In the genomic region with DNA sequence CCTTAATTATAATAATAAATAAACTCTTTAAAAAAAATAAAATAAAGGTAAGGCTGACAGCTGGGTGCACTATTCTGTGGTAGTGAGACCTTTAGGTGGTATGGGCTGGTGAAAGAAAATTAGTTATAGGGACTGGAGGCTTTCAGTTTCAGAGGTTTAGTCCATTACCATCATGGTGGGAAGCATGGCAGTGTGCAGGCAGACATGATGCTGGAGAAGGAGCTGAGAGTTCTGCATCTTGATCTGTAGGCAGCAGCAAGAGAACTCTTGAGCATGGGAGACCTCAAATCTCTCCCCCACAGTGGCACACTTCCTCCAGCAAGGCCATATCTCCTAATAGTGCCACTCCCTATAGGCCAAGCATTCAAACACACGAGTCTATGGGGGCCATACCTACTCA, we compare ENCODE assay signal across 23 mouse cellular contexts. TPM values are rescaled to one million over a fixed set of nuclear protein-coding genes. Genes with fewer than 3 reads are reported as not detected.
"Had no signal": no experiment of that assay in that cellular context is flagged by ENCODE, and none has a peak within 500 bp of the region (broad histone marks: within the 10 kb centered on the region; RNA-seq: fewer than 3 reads in every experiment).

No protein-coding gene starts in this region.

- H3K4me1 ChIP-seq: liver, embryonic 15.5 days; lung, embryonic 15.5 days; midbrain, embryonic 12.5 days; midbrain, embryonic 15.5 days; neural tube, embryonic 12.5 days; stomach, embryonic 15.5 days had no signal

- H3K4me3 ChIP-seq: liver, embryonic 15.5 days; lung, embryonic 15.5 days; megakaryocyte, embryonic 14.5 days; midbrain, embryonic 12.5 days; midbrain, embryonic 15.5 days; neural tube, embryonic 12.5 days; stomach, embryonic 15.5 days had no signal

- H3K27ac ChIP-seq: liver, embryonic 15.5 days; lung, embryonic 15.5 days; macrophage; midbrain, embryonic 12.5 days; midbrain, embryonic 15.5 days; neural tube, embryonic 12.5 days; stomach, embryonic 15.5 days; stomach, postnatal 0 days had no signal

- ATAC-seq: liver, postnatal 0 days; lung, postnatal 0 days; midbrain, embryonic 15.5 days had no signal

- DNase-seq: liver, postnatal 0 days; lung, adult 2 months; lung, postnatal 14 days; lung, postnatal 36 days; right cerebral cortex, postnatal 14 days; thymus, postnatal 25 days had no signal

- H3K27me3 ChIP-seq: liver, embryonic 15.5 days; lung, embryonic 15.5 days; megakaryocyte, embryonic 14.5 days; midbrain, embryonic 12.5 days; midbrain, embryonic 15.5 days; neural tube, embryonic 12.5 days; stomach, embryonic 15.5 days had no signal

- H3K9me3 ChIP-seq: liver, embryonic 15.5 days; lung, embryonic 15.5 days; midbrain, embryonic 12.5 days; midbrain, embryonic 15.5 days; neural tube, embryonic 12.5 days; stomach, embryonic 15.5 days had no signal

- H3K4me2 ChIP-seq: liver, embryonic 15.5 days; lung, embryonic 15.5 days; midbrain, embryonic 12.5 days; midbrain, embryonic 15.5 days; neural tube, embryonic 12.5 days; stomach, embryonic 15.5 days had no signal

- H3K9ac ChIP-seq: liver, embryonic 15.5 days; liver, postnatal 0 days; lung, embryonic 15.5 days; midbrain, embryonic 12.5 days; midbrain, embryonic 15.5 days; neural tube, embryonic 12.5 days; stomach, embryonic 15.5 days had no signal

- H3K36me3 ChIP-seq: liver, embryonic 15.5 days; lung, embryonic 15.5 days; midbrain, embryonic 12.5 days; midbrain, embryonic 15.5 days; neural tube, embryonic 12.5 days; stomach, embryonic 15.5 days had no signal

RNA-seq across cellular contexts. Expression of gene Fam131b, which starts 17.7 kb away (rescaled TPM):
- total RNA-seq: megakaryocyte progenitor cell, adult 5-6 weeks; monocyte, adult 5-6 weeks; neutrophil, adult 5-6 weeks had no signal
- polyA plus RNA-seq: liver, embryonic 15.5 days; liver, postnatal 0 days; lung, postnatal 0 days; macrophage had no signal

RNA-seq across cellular contexts. Expression of gene Epha1, which starts 30.9 kb away (rescaled TPM):
- total RNA-seq: monocyte, adult 5-6 weeks had no signal
- polyA plus RNA-seq: macrophage had no signal

RNA-seq across cellular contexts. Expression of gene Clcn1, which starts 55.7 kb away (rescaled TPM):
- total RNA-seq: megakaryocyte progenitor cell, adult 5-6 weeks; monocyte, adult 5-6 weeks had no signal
- polyA plus RNA-seq: liver, postnatal 0 days; lung, postnatal 0 days had no signal

RNA-seq across cellular contexts. Expression of gene Tas2r143, which starts 57.9 kb away (rescaled TPM):
- total RNA-seq: megakaryocyte progenitor cell, adult 5-6 weeks; midbrain, postnatal 0 days had no signal
- polyA plus RNA-seq: liver, embryonic 15.5 days; liver, postnatal 0 days; lung, embryonic 15.5 days; lung, postnatal 0 days; macrophage; midbrain, embryonic 12.5 days; midbrain, embryonic 15.5 days; midbrain, postnatal 0 days; neural tube, embryonic 12.5 days; neural tube, embryonic 14.5 days; stomach, embryonic 15.5 days; stomach, postnatal 0 days; testis, adult 2 months; thymus, postnatal 0 days had no signal
